Mouse (Mus musculus): ENCODE results near the gene Cfap97.

- TF ChIP-seq CTCF (IDR thresholded peaks at IDR 0.05; ENCODE audit: extremely low read depth, insufficient read depth, low read length) (no peak), POLR2A (IDR thresholded peaks at IDR 0.05; ENCODE audit: extremely low read depth, insufficient read depth, low read length) (no peak)
Measured at GRCm38 (mm10) chr8:46206107-46206506, 54.5 kb downstream of the Cfap97 start.
